Mouse (Mus musculus) lung, adult 2 months (tissue): ENCODE results near the gene Lysmd1.

ENCODE experiments used
- CTCF ChIP-seq: fragments of 200-500 bp; IDR thresholded peaks from 2 replicates; pipeline ENCODE4 v1.5.1; 2011; ENCODE audit warnings: mild to moderate bottlenecking, low read length, control low read depth; ENCODE audit not compliant: insufficient read depth
- POLR2A ChIP-seq: fragments of 200-500 bp; IDR thresholded peaks from 2 replicates; pipeline ENCODE4 v1.6.1; 2011; ENCODE audit warnings: low read depth, mild to moderate bottlenecking, control low read depth, low read length, borderline replicate concordance; ENCODE audit errors: extremely low read depth

DNA sequence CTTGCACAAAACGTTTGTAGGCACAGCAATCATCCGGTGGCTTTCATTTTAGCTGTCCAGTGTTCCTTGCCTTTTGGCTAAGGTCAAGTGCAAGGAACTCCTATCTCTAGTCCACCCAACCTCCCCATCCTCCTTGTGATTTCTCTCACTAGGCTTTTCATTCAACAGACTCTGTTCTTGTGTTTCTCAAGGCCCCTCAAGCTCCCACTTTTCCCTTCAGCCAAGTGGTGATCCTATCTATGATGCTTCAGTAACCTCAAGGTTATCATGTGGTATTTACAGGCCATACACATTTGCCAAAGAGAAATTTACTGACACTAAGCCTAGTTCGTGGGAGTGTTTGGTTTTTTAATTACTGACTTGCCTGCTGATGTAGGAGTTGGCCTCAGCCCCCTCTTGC is 46.0 kb downstream of the Lysmd1 start:
- no peak for TF ChIP-seq POLR2A
- no peak for TF ChIP-seq CTCF
